Mouse (Mus musculus): ENCODE results near the gene Zbtb16. TPM values are rescaled to one million over a fixed set of nuclear protein-coding genes. Genes with fewer than 3 reads are reported as not detected.

Zbtb16 gene
- polyA plus RNA-seq, 1 experiment from 2014 or later = 3.1 TPM

GRCm38 (mm10) chr9:48722261-48722920 is 113.6 kb downstream of the Zbtb16 start:
- H3K4me3 ChIP-seq = no peak overlapping the region
- WGBS = 79% methylated on average over 3 of the region's 3 CpGs
- H3K27me3 ChIP-seq (ENCODE audit: insufficient read depth, poor library complexity, severe bottlenecking) = 0 out of 2 replicates have a peak, but pooled peaks cover 4% of the 10 kb centered on the region
- H3K36me3 ChIP-seq = no peaks in the 10 kb centered on the region
- H3K4me1 ChIP-seq = peaks cover 24% of the 10 kb centered on the region
- H3K9me3 ChIP-seq = no peaks in the 10 kb centered on the region
- H3K27ac ChIP-seq = peak overlapping the region; percentile 83; the same call in 1 of the 2 replicates
- no peak for DNase-seq (ENCODE audit: low spot score)

GRCm38 (mm10) chr9:48721655-48722054 is 114.4 kb downstream of the Zbtb16 start:
- no peak for DNase-seq (ENCODE audit: low spot score)
- Histone ChIP-seq H3K36me3 (no peaks in the 10 kb centered on the region), H3K27ac (no peak overlapping the region), H3K4me1 (peaks cover 22% of the 10 kb centered on the region), H3K9me3 (no peaks in the 10 kb centered on the region), H3K27me3 (ENCODE audit: insufficient read depth, poor library complexity, severe bottlenecking) (0 out of 2 replicates have a peak, but pooled peaks cover 4% of the 10 kb centered on the region), H3K4me3 (no peak overlapping the region)
- 87% methylated on average over 6 of the region's 6 CpGs for WGBS

GRCm38 (mm10) chr9:48721172-48721571 is 114.8 kb downstream of the Zbtb16 start:
- Histone ChIP-seq H3K27ac (no peak overlapping the region), H3K27me3 (ENCODE audit: insufficient read depth, poor library complexity, severe bottlenecking) (0 out of 2 replicates have a peak, but pooled peaks cover 4% of the 10 kb centered on the region)
- WGBS = 72% methylated on average over 3 of the region's 3 CpGs

GRCm38 (mm10) chr9:48720251-48720963 is 115.6 kb downstream of the Zbtb16 start:
- H3K36me3 ChIP-seq = no peaks in the 10 kb centered on the region
- DNase-seq (ENCODE audit: low spot score) = no peak
- 80% methylated on average over 12 of the region's 12 CpGs for WGBS
- H3K27me3 ChIP-seq (ENCODE audit: insufficient read depth, poor library complexity, severe bottlenecking) = no peaks in the 10 kb centered on the region
- peaks cover 22% of the 10 kb centered on the region for H3K4me1 ChIP-seq
- no peak overlapping the region for H3K4me3 ChIP-seq
- H3K27ac ChIP-seq = no peak overlapping the region
- H3K9me3 ChIP-seq = no peaks in the 10 kb centered on the region

More at GRCm38 (mm10) chr9:48721172-48721571, 114.8 kb downstream of the Zbtb16 start:
- no peak overlapping the region for H3K4me3 ChIP-seq
- DNase-seq (ENCODE audit: low spot score) = no peak
- peaks cover 22% of the 10 kb centered on the region for H3K4me1 ChIP-seq
- no peaks in the 10 kb centered on the region for H3K36me3 ChIP-seq
- no peaks in the 10 kb centered on the region for H3K9me3 ChIP-seq

- Histone ChIP-seq H3K4me3 (no peak overlapping the region), H3K36me3 (no peaks in the 10 kb centered on the region), H3K9me3 (no peaks in the 10 kb centered on the region), H3K4me1 (peaks cover 22% of the 10 kb centered on the region), H3K27ac (no peak overlapping the region), H3K27me3 (ENCODE audit: insufficient read depth, poor library complexity, severe bottlenecking) (no peaks in the 10 kb centered on the region)
- DNase-seq (ENCODE audit: low spot score) = no peak
- 72% methylated on average over 4 of the region's 4 CpGs for WGBS
Observed at GRCm38 (mm10) chr9:48719619-48720018, 116.4 kb downstream of the Zbtb16 start.

GRCm38 (mm10) chr9:48716549-48716948 is 119.5 kb downstream of the Zbtb16 start:
- Histone ChIP-seq H3K27ac (no peak overlapping the region), H3K27me3 (ENCODE audit: insufficient read depth, poor library complexity, severe bottlenecking) (no peaks in the 10 kb centered on the region), H3K36me3 (no peaks in the 10 kb centered on the region), H3K9me3 (no peaks in the 10 kb centered on the region), H3K4me3 (no peak overlapping the region), H3K4me1 (peaks cover 3% of the 10 kb centered on the region)
- no peak for DNase-seq (ENCODE audit: low spot score)
- 79% methylated on average over 8 of the region's 8 CpGs for WGBS

GRCm38 (mm10) chr9:48715042-48715441 is 121.0 kb downstream of the Zbtb16 start:
- no peaks in the 10 kb centered on the region for H3K36me3 ChIP-seq
- no peaks in the 10 kb centered on the region for H3K9me3 ChIP-seq
- H3K4me3 ChIP-seq = no peak overlapping the region
- peaks cover 13% of the 10 kb centered on the region for H3K4me1 ChIP-seq
- DNase-seq (ENCODE audit: low spot score) = no peak
- no peaks in the 10 kb centered on the region for H3K27me3 ChIP-seq (ENCODE audit: insufficient read depth, poor library complexity, severe bottlenecking)
- 79% methylated on average over 8 of the region's 8 CpGs for WGBS
- H3K27ac ChIP-seq = no peak overlapping the region

- no peak overlapping the region for H3K27ac ChIP-seq
- WGBS = 87% methylated on average over 8 of the region's 8 CpGs
- no peak overlapping the region for H3K4me3 ChIP-seq
- H3K9me3 ChIP-seq = no peaks in the 10 kb centered on the region
- no peaks in the 10 kb centered on the region for H3K27me3 ChIP-seq (ENCODE audit: insufficient read depth, poor library complexity, severe bottlenecking)
- no peaks in the 10 kb centered on the region for H3K36me3 ChIP-seq
- peaks cover 13% of the 10 kb centered on the region for H3K4me1 ChIP-seq
- DNase-seq (ENCODE audit: low spot score) = no peak
Observed at GRCm38 (mm10) chr9:48713779-48714178, 122.2 kb downstream of the Zbtb16 start.

GRCm38 (mm10) chr9:48712985-48713765 is 122.8 kb downstream of the Zbtb16 start:
- Histone ChIP-seq H3K4me3 (no peak overlapping the region), H3K27ac (no peak overlapping the region), H3K4me1 (peaks cover 13% of the 10 kb centered on the region), H3K36me3 (no peaks in the 10 kb centered on the region), H3K27me3 (ENCODE audit: insufficient read depth, poor library complexity, severe bottlenecking) (no peaks in the 10 kb centered on the region), H3K9me3 (no peaks in the 10 kb centered on the region)
- 83% methylated on average over 13 of the region's 13 CpGs for WGBS
- no peak for DNase-seq (ENCODE audit: low spot score)

GRCm38 (mm10) chr9:48711826-48712225 is 124.2 kb downstream of the Zbtb16 start:
- Histone ChIP-seq H3K27ac (peak overlapping the region; percentile 52; the same call in 1 of the 2 replicates), H3K4me3 (no peak overlapping the region), H3K4me1 (peaks cover 26% of the 10 kb centered on the region), H3K9me3 (no peaks in the 10 kb centered on the region), H3K27me3 (ENCODE audit: insufficient read depth, poor library complexity, severe bottlenecking) (no peaks in the 10 kb centered on the region), H3K36me3 (no peaks in the 10 kb centered on the region)
- WGBS = 59% methylated on average over 5 of the region's 5 CpGs
- DNase-seq (ENCODE audit: low spot score) = no peak

GRCm38 (mm10) chr9:48711296-48711781 is 124.7 kb downstream of the Zbtb16 start:
- no peak for DNase-seq (ENCODE audit: low spot score)
- peaks cover 27% of the 10 kb centered on the region for H3K4me1 ChIP-seq
- no peaks in the 10 kb centered on the region for H3K36me3 ChIP-seq
- WGBS = 49% methylated on average over 9 of the region's 9 CpGs
- no peaks in the 10 kb centered on the region for H3K9me3 ChIP-seq
- H3K27ac ChIP-seq = peak overlapping the region; percentile 52; the same call in 1 of the 2 replicates
- H3K4me3 ChIP-seq = no peak overlapping the region
- no peaks in the 10 kb centered on the region for H3K27me3 ChIP-seq (ENCODE audit: insufficient read depth, poor library complexity, severe bottlenecking)

- Histone ChIP-seq H3K27me3 (ENCODE audit: insufficient read depth, poor library complexity, severe bottlenecking) (no peaks in the 10 kb centered on the region), H3K4me1 (peaks cover 27% of the 10 kb centered on the region), H3K36me3 (no peaks in the 10 kb centered on the region), H3K4me3 (no peak overlapping the region), H3K9me3 (no peaks in the 10 kb centered on the region), H3K27ac (no peak overlapping the region)
- no peak for DNase-seq (ENCODE audit: low spot score)
- WGBS = 35% methylated on average over 17 of the region's 17 CpGs
Observed at GRCm38 (mm10) chr9:48710355-48711295, 125.4 kb downstream of the Zbtb16 start.

Measured in heart, embryonic 10.5 days (tissue).